Mouse (Mus musculus) megakaryocyte, embryonic 14.5 days (primary cell): ENCODE data around the gene Gpx4. TPM values are rescaled to one million over a fixed set of nuclear protein-coding genes. Genes with fewer than 3 reads are reported as not detected.

Source experiments
- H3K27me3 ChIP-seq: replicated peaks from 2 replicates; pipeline ENCODE3; 2012; ENCODE audit warnings: inconsistent platforms
- H3K36me3 ChIP-seq: replicated peaks from 2 replicates; pipeline ENCODE3; 2012; ENCODE audit warnings: low read length, inconsistent platforms, mixed read lengths
- H3K4me1 ChIP-seq: 2 replicates; pipeline ENCODE4 v1.6.1; 2012; ENCODE audit warnings: inconsistent platforms
- H3K4me3 ChIP-seq: replicated peaks from 2 replicates; pipeline ENCODE3; 2012; ENCODE audit warnings: moderate library complexity, mild to moderate bottlenecking, inconsistent platforms
- H3K9me3 ChIP-seq: 2 replicates; pipeline ENCODE4 v1.6.1; 2012; ENCODE audit warnings: inconsistent platforms
- FLI1 ChIP-seq: IDR thresholded peaks from 2 replicates; pipeline ENCODE4 v1.6.1; 2012; ENCODE audit warnings: low read length, inconsistent platforms, mixed read lengths
- GATA1 ChIP-seq: IDR thresholded peaks from 3 replicates; pipeline ENCODE4 v1.6.1; 2012; ENCODE audit warnings: mixed read lengths, low read length, inconsistent platforms, borderline replicate concordance
- polyA plus RNA-seq: library from polyadenylated mRNA; stranded (reverse); fragments of >175 nt; gene quantifications from 2 replicates; pipeline ENCODE4 v1.2.3, GENCODE M21; 2012; ENCODE audit warnings: low replicate concordance; ENCODE audit not compliant: insufficient read depth

Gene Gpx4
- polyA plus RNA-seq, 1 experiment: 9,172 TPM

- H3K36me3 ChIP-seq: peaks cover 90% of the 10 kb centered on the region
- peaks cover 87% of the 10 kb centered on the region for H3K4me1 ChIP-seq
- TF ChIP-seq FLI1: no peak
- no peak for TF ChIP-seq GATA1
- H3K27me3 ChIP-seq: no peaks in the 10 kb centered on the region
- no peaks in the 10 kb centered on the region for H3K9me3 ChIP-seq
- H3K4me3 ChIP-seq: peak within 1 kb of the TSS; percentile 97
Measured at GRCm38 (mm10) chr10:80016511-80016910, 30.5 kb upstream of the Gpx4 start, which contains the start of gene Arhgap45. Gene Arhgap45, plus strand, starts transcription at chr10:80016653.

GRCm38 (mm10) chr10:80016931-80017330 is 30.0 kb upstream of the Gpx4 start:
- no peaks in the 10 kb centered on the region for H3K9me3 ChIP-seq
- TF ChIP-seq GATA1: no peak
- H3K4me3 ChIP-seq: peak overlapping the region; percentile 97
- H3K4me1 ChIP-seq: peaks cover 87% of the 10 kb centered on the region
- H3K27me3 ChIP-seq: no peaks in the 10 kb centered on the region
- H3K36me3 ChIP-seq: peaks cover 90% of the 10 kb centered on the region

GRCm38 (mm10) chr10:80017361-80017760 is 29.6 kb upstream of the Gpx4 start:
- Histone ChIP-seq H3K9me3 (no peaks in the 10 kb centered on the region), H3K27me3 (no peaks in the 10 kb centered on the region), H3K4me3 (peak overlapping the region; percentile 97), H3K36me3 (peaks cover 90% of the 10 kb centered on the region), H3K4me1 (peaks cover 87% of the 10 kb centered on the region)
- TF ChIP-seq GATA1 (no peak), FLI1 (no peak)

GRCm38 (mm10) chr10:80017771-80018170 is 29.2 kb upstream of the Gpx4 start:
- no peaks in the 10 kb centered on the region for H3K27me3 ChIP-seq
- peaks cover 90% of the 10 kb centered on the region for H3K4me1 ChIP-seq
- peaks cover 90% of the 10 kb centered on the region for H3K36me3 ChIP-seq
- TF ChIP-seq GATA1 (no peak), FLI1 (no peak)
- H3K4me3 ChIP-seq: peak overlapping the region; percentile 97
- H3K9me3 ChIP-seq: no peaks in the 10 kb centered on the region

GRCm38 (mm10) chr10:80018739-80019297 is 28.1 kb upstream of the Gpx4 start:
- TF ChIP-seq FLI1 (no peak), GATA1 (no peak)
- no peaks in the 10 kb centered on the region for H3K9me3 ChIP-seq
- H3K4me1 ChIP-seq: peaks cover 92% of the 10 kb centered on the region
- H3K4me3 ChIP-seq: peak overlapping the region; percentile 92
- H3K36me3 ChIP-seq: peaks cover 90% of the 10 kb centered on the region
- H3K27me3 ChIP-seq: no peaks in the 10 kb centered on the region

GRCm38 (mm10) chr10:80019471-80020131 is 27.4 kb upstream of the Gpx4 start:
- H3K36me3 ChIP-seq: peaks cover 90% of the 10 kb centered on the region
- no peak for TF ChIP-seq FLI1
- TF ChIP-seq GATA1: no peak
- H3K4me3 ChIP-seq: peak overlapping the region; percentile 92
- peaks cover 92% of the 10 kb centered on the region for H3K4me1 ChIP-seq
- H3K27me3 ChIP-seq: no peaks in the 10 kb centered on the region
- no peaks in the 10 kb centered on the region for H3K9me3 ChIP-seq

- peaks cover 90% of the 10 kb centered on the region for H3K36me3 ChIP-seq
- no peaks in the 10 kb centered on the region for H3K27me3 ChIP-seq
- H3K9me3 ChIP-seq: no peaks in the 10 kb centered on the region
- TF ChIP-seq GATA1 (no peak), FLI1 (no peak)
- H3K4me1 ChIP-seq: peaks cover 92% of the 10 kb centered on the region
- H3K4me3 ChIP-seq: peak overlapping the region; percentile 92
Measured at GRCm38 (mm10) chr10:80020191-80020590, 26.8 kb upstream of the Gpx4 start.

GRCm38 (mm10) chr10:80020603-80021319 is 26.2 kb upstream of the Gpx4 start:
- Histone ChIP-seq H3K36me3 (peaks cover 90% of the 10 kb centered on the region), H3K27me3 (no peaks in the 10 kb centered on the region), H3K9me3 (no peaks in the 10 kb centered on the region), H3K4me3 (peak overlapping the region; percentile 92), H3K4me1 (peaks cover 92% of the 10 kb centered on the region)
- no peak for TF ChIP-seq GATA1
- TF ChIP-seq FLI1: no peak

GRCm38 (mm10) chr10:80021320-80021641 is 25.7 kb upstream of the Gpx4 start:
- Histone ChIP-seq H3K27me3 (no peaks in the 10 kb centered on the region), H3K4me1 (peaks cover 92% of the 10 kb centered on the region), H3K9me3 (no peaks in the 10 kb centered on the region), H3K36me3 (peaks cover 90% of the 10 kb centered on the region), H3K4me3 (peak overlapping the region; percentile 92)
- no peak for TF ChIP-seq FLI1
- no peak for TF ChIP-seq GATA1

- TF ChIP-seq GATA1 (no peak), FLI1 (no peak)
- no peaks in the 10 kb centered on the region for H3K27me3 ChIP-seq
- peaks cover 94% of the 10 kb centered on the region for H3K4me1 ChIP-seq
- no peaks in the 10 kb centered on the region for H3K9me3 ChIP-seq
- peak overlapping the region; percentile 86 for H3K4me3 ChIP-seq
- H3K36me3 ChIP-seq: peaks cover 94% of the 10 kb centered on the region
Measured at GRCm38 (mm10) chr10:80022164-80022563, 24.8 kb upstream of the Gpx4 start.
